9 mouse cellular contexts compared by ENCODE assay signal in genomic region chr4:131722121-131722841, GRCm38 (mm10).
DNase-seq lines count a peak whose midpoint lies in the region; ATAC-seq lines count a peak whose summit lies in the region.
"Had no signal": no experiment of that assay in that cellular context is flagged by ENCODE, and none has a peak within 500 bp of the region (broad histone marks: within the 10 kb centered on the region; RNA-seq: fewer than 3 reads in every experiment).

No protein-coding gene starts in this region.

- H3K9me3 ChIP-seq in intestine, embryonic 16.5 days (ENCODE audit: control insufficient read depth, low read length) = no peaks in the 10 kb centered on the region
- H3K9me3 ChIP-seq: liver, embryonic 13.5 days had no signal

- H3K4me2 ChIP-seq in intestine, embryonic 16.5 days (ENCODE audit: low read depth, low read length) = no peak overlapping the region
- H3K4me2 ChIP-seq: liver, embryonic 13.5 days had no signal

- H3K4me3 ChIP-seq in intestine, embryonic 16.5 days (ENCODE audit: low read length) = no peak overlapping the region
- H3K4me3 ChIP-seq: liver, embryonic 13.5 days had no signal

- peak; percentile 74 for ATAC-seq in intestine, embryonic 16.5 days
- ATAC-seq in megakaryocyte progenitor cell, adult 5-6 weeks (replicated peaks; ENCODE audit: poor library complexity) = no peak

- 16% methylated on average over 8 of the region's 8 CpGs for WGBS in intestine, embryonic 16.5 days

- no peak overlapping the region; the same call in 1 of the 2 replicates for H3K9ac ChIP-seq in intestine, embryonic 16.5 days (ENCODE audit: low read depth, low read length)
- H3K9ac ChIP-seq: liver, embryonic 13.5 days had no signal

- no peaks in the 10 kb centered on the region for H3K27me3 ChIP-seq in intestine, embryonic 16.5 days (replicated peaks; ENCODE audit: control insufficient read depth, insufficient read depth, low read length)

- no peaks in the 10 kb centered on the region for H3K36me3 ChIP-seq in intestine, embryonic 16.5 days (ENCODE audit: control insufficient read depth, insufficient read depth, low read length)
- H3K36me3 ChIP-seq: liver, embryonic 13.5 days had no signal

- H3K4me1 ChIP-seq in intestine, embryonic 16.5 days (ENCODE audit: control insufficient read depth, insufficient read depth, low read length) = peaks cover 12% of the 10 kb centered on the region; the same call in 1 of the 2 replicates

- no peak overlapping the region for H3K27ac ChIP-seq in intestine, embryonic 16.5 days (ENCODE audit: low read length)
- H3K27ac ChIP-seq: liver, embryonic 13.5 days had no signal

- DNase-seq in layer of hippocampus, adult 11-12 months (ENCODE audit: low spot score) = peak; percentile 12
- no peak for DNase-seq in layer of hippocampus, postnatal 10 days (ENCODE audit: low spot score in 2 of 2)
- DNase-seq in cerebellum, adult 8-10 months = peak; percentile 7
- DNase-seq in lung, postnatal 36 days = peak; percentile 76
- no peak for DNase-seq in gastrocnemius, adult 18-20 months (ENCODE audit: low spot score)
- no peak for DNase-seq in gastrocnemius, postnatal 25 days
- DNase-seq: liver, embryonic 13.5 days had no signal

Comparison
In these comparisons a context has a peak if more than half of its experiments do, and no peak if none do; other contexts are left out.
1. DNase-seq: peak in layer of hippocampus, adult 11-12 months (single experiment), cerebellum, adult 8-10 months (single experiment) and lung, postnatal 36 days (single experiment); none in layer of hippocampus, postnatal 10 days (0 of 2), gastrocnemius, adult 18-20 months (single experiment) and gastrocnemius, postnatal 25 days (single experiment).